ENCODE assay signal across 24 mouse cellular contexts in the genomic region with DNA sequence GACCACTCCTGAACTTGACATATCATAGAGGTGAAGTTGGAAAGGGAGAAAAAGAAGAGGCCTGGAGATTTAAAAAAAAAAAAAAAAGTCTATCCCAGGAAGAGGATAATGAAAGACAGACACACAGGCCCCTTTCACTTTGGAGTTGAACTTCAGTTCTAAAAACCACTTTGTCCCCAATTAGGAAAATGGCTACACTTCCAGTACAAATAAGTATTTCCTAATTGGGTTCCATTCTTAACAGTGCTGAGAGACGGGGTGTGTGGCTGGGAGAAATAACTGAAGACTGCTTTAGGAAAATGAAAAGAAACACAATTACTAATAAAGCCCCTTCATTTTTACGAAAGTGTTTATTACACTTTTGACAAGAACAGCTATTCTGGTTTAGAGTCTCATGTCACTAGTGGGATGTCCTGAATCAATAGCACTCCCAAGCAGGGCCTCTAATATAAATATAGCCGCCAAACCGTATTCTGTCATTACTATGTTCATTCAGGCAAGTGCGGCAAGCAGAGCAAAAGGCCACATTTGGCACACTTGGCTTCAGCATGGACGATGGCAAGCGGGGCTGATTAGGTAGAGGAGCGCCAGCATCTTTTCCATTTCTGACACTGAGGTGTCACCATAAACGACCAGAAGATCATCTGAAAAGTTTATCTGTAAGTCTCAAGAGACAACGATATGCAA.
"Had no signal": no experiment of that assay in that cellular context is flagged by ENCODE, and none has a peak within 500 bp of the region (broad histone marks: within the 10 kb centered on the region; RNA-seq: fewer than 3 reads in every experiment).

No protein-coding gene starts in this region.

- DNase-seq: gastrocnemius, postnatal 10 days; gastrocnemius, postnatal 25 days; heart, adult 18-20 months; heart, postnatal 10 days; kidney, adult 9 months; kidney, postnatal 25 days; kidney, postnatal 4 days; liver; liver, embryonic 13.5 days had no signal

- H3K4me3 ChIP-seq: heart, embryonic 10.5 days; heart, embryonic 12.5 days; hindbrain, embryonic 13.5 days; hindbrain, embryonic 15.5 days; intestine, embryonic 15.5 days; kidney, embryonic 15.5 days; layer of hippocampus, adult 2 months; left cerebral cortex, adult 2 months; limb, embryonic 10.5 days; limb, embryonic 12.5 days; liver, embryonic 13.5 days; liver, embryonic 15.5 days had no signal

- H3K36me3 ChIP-seq: heart, embryonic 10.5 days; heart, embryonic 12.5 days; hindbrain, embryonic 13.5 days; hindbrain, embryonic 15.5 days; intestine, embryonic 15.5 days; kidney, embryonic 15.5 days; limb, embryonic 10.5 days; limb, embryonic 12.5 days; liver, embryonic 13.5 days; liver, embryonic 15.5 days had no signal

- ATAC-seq: hindbrain, postnatal 0 days; intestine, embryonic 15.5 days; intestine, postnatal 0 days had no signal

- H3K27me3 ChIP-seq: heart, embryonic 12.5 days; hindbrain, embryonic 13.5 days; hindbrain, embryonic 15.5 days; intestine, embryonic 15.5 days; limb, embryonic 12.5 days; liver, embryonic 13.5 days; liver, embryonic 15.5 days had no signal

- H3K4me2 ChIP-seq: heart, embryonic 12.5 days; hindbrain, embryonic 13.5 days; hindbrain, embryonic 15.5 days; intestine, embryonic 15.5 days; kidney, embryonic 15.5 days; limb, embryonic 12.5 days; liver, embryonic 11.5 days; liver, embryonic 13.5 days; liver, embryonic 15.5 days had no signal

- H3K9me3 ChIP-seq: heart, embryonic 10.5 days; heart, embryonic 12.5 days; hindbrain, embryonic 13.5 days; hindbrain, embryonic 15.5 days; intestine, embryonic 15.5 days; kidney, embryonic 15.5 days; limb, embryonic 10.5 days; limb, embryonic 12.5 days; liver, embryonic 13.5 days; liver, embryonic 15.5 days had no signal

- H3K9ac ChIP-seq: heart, embryonic 12.5 days; hindbrain, embryonic 13.5 days; hindbrain, embryonic 15.5 days; intestine, embryonic 15.5 days; kidney, embryonic 15.5 days; limb, embryonic 12.5 days; liver, embryonic 13.5 days; liver, embryonic 15.5 days had no signal

- H3K4me1 ChIP-seq: hindbrain, embryonic 15.5 days; liver, embryonic 13.5 days had no signal

- H3K27ac ChIP-seq: heart, embryonic 10.5 days; hindbrain, embryonic 13.5 days; hindbrain, embryonic 15.5 days; hindbrain, postnatal 0 days; intestine, embryonic 15.5 days; kidney, embryonic 15.5 days; kidney, postnatal 0 days; layer of hippocampus, adult 2 months; left cerebral cortex, adult 2 months; limb, embryonic 10.5 days; limb, embryonic 12.5 days; liver, embryonic 13.5 days; liver, embryonic 15.5 days had no signal
